Mouse (Mus musculus) forebrain, embryonic 10.5 days (tissue): Measurements from ENCODE around the gene Olfr976. TPM values are rescaled to one million over a fixed set of nuclear protein-coding genes. Genes with fewer than 3 reads are reported as not detected.
"Not testable (repeated sequence)": the region's sequence is repeated elsewhere in the genome, so short reads cannot be mapped to it uniquely, and the experiment has no call there.

Experiments used
- DNase-seq: peaks from one replicate; pipeline ENCODE4 v3.0.0-alpha.2; 2017; ENCODE audit warnings: low spot score; ENCODE audit errors: extremely low spot score
- H3K27ac ChIP-seq: fragments of 300-500 bp; sonication (generic); 2 replicates; pipeline ENCODE4 v1.5.1; 2016; ENCODE audit warnings: mild to moderate bottlenecking
- H3K27me3 ChIP-seq: fragments of 300-500 bp; sonication (generic); 2 replicates; pipeline ENCODE4 v1.6.1; 2016; ENCODE audit warnings: mild to moderate bottlenecking; ENCODE audit not compliant: poor library complexity, severe bottlenecking
- H3K36me3 ChIP-seq: fragments of 300-500 bp; sonication (generic); replicated peaks from 2 replicates; pipeline ENCODE4 v1.6.1; 2016; ENCODE audit warnings: mild to moderate bottlenecking, moderate library complexity
- H3K4me1 ChIP-seq: fragments of 300-500 bp; sonication (generic); 2 replicates; pipeline ENCODE4 v1.6.1; 2016
- H3K4me3 ChIP-seq: fragments of 300-500 bp; sonication (generic); 2 replicates; pipeline ENCODE4 v1.5.1; 2016; ENCODE audit warnings: mild to moderate bottlenecking, moderate library complexity
- H3K9me3 ChIP-seq: fragments of 300-500 bp; sonication (generic); 2 replicates; pipeline ENCODE4 v1.6.1; 2016; ENCODE audit warnings: mild to moderate bottlenecking, moderate library complexity
- WGBS: fragments of 180-500 bp; shearing (Covaris S2); methylation state at CpG from one replicate; pipeline ENCODE4 v1.1.7; 2016; 5-methylcytosine and 5-hydroxymethylcytosine counted together
- polyA plus RNA-seq: library from polyadenylated mRNA; unstranded; fragments of >200 nt; fragmentation: Nextera tagmentation; extraction: Ambion mirVana; gene quantifications from 2 replicates; pipeline ENCODE4 v1.2.1, GENCODE M21; 2016

Olfr976 gene
- not detected in 2 replicates for polyA plus RNA-seq

GRCm38 (mm10) chr9:39961033-39961432 lies at the start of gene Olfr976:
Gene Olfr976 (minus strand): TSS chr9:39961133.
- not testable (repeated sequence) for DNase-seq, H3K27me3 ChIP-seq, H3K9me3 ChIP-seq, H3K4me3 ChIP-seq, H3K4me1 ChIP-seq, H3K27ac ChIP-seq, H3K36me3 ChIP-seq
- 87% methylated on average over 7 of the region's 9 CpGs for WGBS

GRCm38 (mm10) chr9:40009482-40009881 lies 48.5 kb upstream of the Olfr976 start, which contains the start of gene Olfr980:
Gene Olfr980 (minus strand): TSS chr9:40009582.
- 90% methylated on average over 1 of the region's 1 CpGs for WGBS
- DNase-seq, result no peak
- Histone ChIP-seq H3K9me3 (no peaks in the 10 kb centered on the region), H3K27ac (no peak within 1 kb of the TSS), H3K4me1 (no peaks in the 10 kb centered on the region), H3K4me3 (no peak within 1 kb of the TSS), H3K27me3 (no peaks in the 10 kb centered on the region), H3K36me3 (no peaks in the 10 kb centered on the region)

GRCm38 (mm10) chr9:40003365-40003764 lies 42.4 kb upstream of the Olfr976 start, which contains the start of gene Olfr979:
Gene Olfr979 (minus strand): TSS chr9:40003465.
- Histone ChIP-seq H3K4me3 (no peak within 1 kb of the TSS), H3K9me3 (no peaks in the 10 kb centered on the region), H3K27me3 (no peaks in the 10 kb centered on the region), H3K27ac (no peak within 1 kb of the TSS), H3K4me1 (no peaks in the 10 kb centered on the region), H3K36me3 (no peaks in the 10 kb centered on the region)
- WGBS, result 91% methylated on average over 1 of the region's 1 CpGs
- no peak for DNase-seq

GRCm38 (mm10) chr9:39991813-39992212 lies 30.9 kb upstream of the Olfr976 start, which contains the start of gene Olfr978:
Gene Olfr978 (plus strand): TSS chr9:39992113.
- no peak within 1 kb of the TSS for H3K4me3 ChIP-seq
- no peaks in the 10 kb centered on the region for H3K36me3 ChIP-seq
- H3K27ac ChIP-seq, result no peak within 1 kb of the TSS
- no peaks in the 10 kb centered on the region for H3K4me1 ChIP-seq
- H3K9me3 ChIP-seq, result no peaks in the 10 kb centered on the region
- 76% methylated on average over 2 of the region's 2 CpGs for WGBS
- H3K27me3 ChIP-seq, result no peaks in the 10 kb centered on the region
- no peak for DNase-seq

GRCm38 (mm10) chr9:39976581-39977145 lies 15.7 kb upstream of the Olfr976 start:
- H3K36me3 ChIP-seq, H3K4me3 ChIP-seq, H3K27ac ChIP-seq, DNase-seq, H3K27me3 ChIP-seq, H3K9me3 ChIP-seq, H3K4me1 ChIP-seq: not testable (repeated sequence)
- WGBS, result 89% methylated on average over 1 of the region's 1 CpGs

GRCm38 (mm10) chr9:39951946-39952345 lies 9.0 kb downstream of the Olfr976 start, which contains the start of gene Olfr975:
Gene Olfr975 (minus strand): TSS chr9:39952046.
- no peaks in the 10 kb centered on the region for H3K27me3 ChIP-seq
- no peaks in the 10 kb centered on the region for H3K9me3 ChIP-seq
- H3K36me3 ChIP-seq, result no peaks in the 10 kb centered on the region
- WGBS, result 74% methylated on average over 1 of the region's 1 CpGs
- H3K4me1 ChIP-seq, result no peaks in the 10 kb centered on the region
- no peak within 1 kb of the TSS for H3K4me3 ChIP-seq
- H3K27ac ChIP-seq, result no peak within 1 kb of the TSS
- DNase-seq, result no peak

GRCm38 (mm10) chr9:39937201-39937600 lies 23.7 kb downstream of the Olfr976 start, which contains the start of gene Olfr974:
Gene Olfr974 (plus strand): TSS chr9:39937501.
- no peak within 1 kb of the TSS for H3K27ac ChIP-seq
- DNase-seq, result no peak
- H3K4me1 ChIP-seq, result no peaks in the 10 kb centered on the region
- WGBS, result 96% methylated on average over 1 of the region's 1 CpGs
- H3K36me3 ChIP-seq, result no peaks in the 10 kb centered on the region
- H3K27me3 ChIP-seq, result no peaks in the 10 kb centered on the region
- peaks cover 6% of the 10 kb centered on the region; the same call in 1 of the 2 replicates for H3K9me3 ChIP-seq
- no peak within 1 kb of the TSS for H3K4me3 ChIP-seq

- not testable (repeated sequence) for H3K9me3 ChIP-seq, H3K27me3 ChIP-seq, H3K27ac ChIP-seq, DNase-seq, H3K36me3 ChIP-seq, H3K4me1 ChIP-seq, H3K4me3 ChIP-seq
- 78% methylated on average over 1 of the region's 1 CpGs for WGBS
These were observed 32.1 kb downstream of the Olfr976 start for GRCm38 (mm10) chr9:39928837-39929236.

GRCm38 (mm10) chr9:39927975-39928836 lies 32.7 kb downstream of the Olfr976 start:
- not testable (repeated sequence) for H3K27me3 ChIP-seq, DNase-seq, H3K27ac ChIP-seq, H3K4me3 ChIP-seq, H3K4me1 ChIP-seq, H3K36me3 ChIP-seq, H3K9me3 ChIP-seq
- no CpG with 5 or more reads among the region's 4 CpGs for WGBS

- Histone ChIP-seq H3K27ac (no peak overlapping the region), H3K27me3 (no peaks in the 10 kb centered on the region), H3K4me1 (no peaks in the 10 kb centered on the region), H3K4me3 (no peak overlapping the region), H3K36me3 (no peaks in the 10 kb centered on the region), H3K9me3 (no peaks in the 10 kb centered on the region)
- DNase-seq, result no peak
- 88% methylated on average over 3 of the region's 3 CpGs for WGBS
These were observed 51.0 kb downstream of the Olfr976 start for GRCm38 (mm10) chr9:39909939-39910338.

GRCm38 (mm10) chr9:39907036-39907435 lies 53.9 kb downstream of the Olfr976 start, which contains the start of gene Olfr229:
Gene Olfr229 (plus strand): TSS chr9:39907336.
- H3K27ac ChIP-seq, result no peak within 1 kb of the TSS
- no peak for DNase-seq
- no peaks in the 10 kb centered on the region for H3K27me3 ChIP-seq
- H3K9me3 ChIP-seq, result no peaks in the 10 kb centered on the region
- no peak within 1 kb of the TSS for H3K4me3 ChIP-seq
- WGBS, result 81% methylated on average over 2 of the region's 2 CpGs
- H3K4me1 ChIP-seq, result no peaks in the 10 kb centered on the region
- H3K36me3 ChIP-seq, result no peaks in the 10 kb centered on the region

GRCm38 (mm10) chr9:39905106-39905505 lies 55.8 kb downstream of the Olfr976 start:
- Histone ChIP-seq H3K4me1 (no peaks in the 10 kb centered on the region), H3K27ac (no peak overlapping the region), H3K27me3 (no peaks in the 10 kb centered on the region), H3K36me3 (no peaks in the 10 kb centered on the region), H3K4me3 (no peak overlapping the region), H3K9me3 (no peaks in the 10 kb centered on the region)
- WGBS, result 80% methylated on average over 6 of the region's 6 CpGs
- no peak for DNase-seq
